Mouse (Mus musculus) myocyte (in vitro differentiated cells): ENCODE measurements around the gene Tmem43. TPM values are rescaled to one million over a fixed set of nuclear protein-coding genes. Genes with fewer than 3 reads are reported as not detected.
A peak's percentile ranks its signal among the peaks of the same experiment; 100 is the strongest.

Source experiments
- H3K27me3 ChIP-seq: one replicate; pipeline ENCODE4 v1.6.1; 2011; ENCODE audit not compliant: control insufficient read depth, insufficient read depth, insufficient read length
- H3K36me3 ChIP-seq: one replicate; pipeline ENCODE4 v1.6.1; 2011; ENCODE audit not compliant: control insufficient read depth, insufficient read depth
- H3K4me2 ChIP-seq: one replicate; pipeline ENCODE4 v1.6.1; 2011; ENCODE audit warnings: low read depth, control low read depth
- H3K4me3 ChIP-seq: one replicate; pipeline ENCODE4 v1.5.1; 2011; ENCODE audit warnings: mild to moderate bottlenecking, control low read depth, moderate library complexity
- H3K79me2 ChIP-seq: one replicate; pipeline ENCODE4 v1.6.1; 2011; ENCODE audit not compliant: control insufficient read depth, insufficient read depth
- H3ac ChIP-seq: one replicate; pipeline ENCODE4 v1.6.1; 2011; ENCODE audit not compliant: control insufficient read depth, insufficient read length
- CEBPB ChIP-seq: IDR thresholded peaks from 2 replicates; pipeline ENCODE4 v1.6.1; 2011; ENCODE audit warnings: mild to moderate bottlenecking, moderate library complexity; ENCODE audit not compliant: poor library complexity, insufficient read depth, severe bottlenecking
- E2F4 ChIP-seq: IDR thresholded peaks from one replicate; pipeline ENCODE4 v1.6.1; 2011; ENCODE audit warnings: mild to moderate bottlenecking, control low read depth, moderate library complexity; ENCODE audit not compliant: insufficient read depth
- MAX ChIP-seq: IDR thresholded peaks from one replicate; pipeline ENCODE4 v1.6.1; 2011; ENCODE audit warnings: low read depth, mild to moderate bottlenecking, control low read depth
- MYOD1 ChIP-seq, 3 experiments: IDR thresholded peaks; one replicate each; pipeline ENCODE4 v1.6.1; 2011; ENCODE audit warnings: control low read depth in 2 of 3, low read depth in 2 of 3, mild to moderate bottlenecking in 2 of 3, moderate library complexity in 1 of 3; ENCODE audit not compliant: insufficient read length in 2 of 3, control insufficient read depth in 1 of 3
- MYOG ChIP-seq, 3 experiments: IDR thresholded peaks; one replicate each; pipeline ENCODE4 v1.6.1; 2011; ENCODE audit warnings: control low read depth in 2 of 3, low read depth in 2 of 3, mild to moderate bottlenecking in 2 of 3; ENCODE audit not compliant: insufficient read length in 2 of 3, control insufficient read depth in 1 of 3, insufficient read depth in 1 of 3
- POLR2A ChIP-seq: IDR thresholded peaks from one replicate; pipeline ENCODE4 v1.6.1; 2011; ENCODE audit warnings: low read depth, mild to moderate bottlenecking, control low read depth, moderate library complexity; ENCODE audit not compliant: insufficient read length
- POLR2AphosphoS2 ChIP-seq: IDR thresholded peaks from one replicate; pipeline ENCODE4 v1.6.1; 2011; ENCODE audit warnings: low read depth, control low read depth; ENCODE audit not compliant: insufficient read length
- REST ChIP-seq: IDR thresholded peaks from one replicate; pipeline ENCODE4 v1.6.1; 2011; ENCODE audit warnings: mild to moderate bottlenecking, control low read depth, moderate library complexity; ENCODE audit not compliant: insufficient read depth, insufficient read length
- SRF ChIP-seq: IDR thresholded peaks from one replicate; pipeline ENCODE4 v1.6.1; 2011; ENCODE audit warnings: low read depth; ENCODE audit not compliant: control insufficient read depth, insufficient read length
- TCF12 ChIP-seq: IDR thresholded peaks from one replicate; pipeline ENCODE4 v1.6.1; 2011; ENCODE audit warnings: mild to moderate bottlenecking, control low read depth; ENCODE audit not compliant: poor library complexity, insufficient read depth, severe bottlenecking
- TCF3 ChIP-seq: IDR thresholded peaks from one replicate; pipeline ENCODE4 v1.6.1; 2011; ENCODE audit warnings: low read depth, control low read depth; ENCODE audit not compliant: insufficient read length
- USF1 ChIP-seq: IDR thresholded peaks from one replicate; pipeline ENCODE4 v1.6.1; 2011; ENCODE audit warnings: low read depth, mild to moderate bottlenecking, control low read depth, moderate library complexity
- polyA plus RNA-seq: library from polyadenylated mRNA; unstranded; fragments of >200 nt; fragmentation: generic; extraction: Trizol; gene quantifications from one replicate; pipeline ENCODE4 v1.2.1, GENCODE M21; 2012; ENCODE audit warnings: missing spikeins

Tmem43 gene
- polyA plus RNA-seq, 1 experiment = 84.1 TPM

GRCm38 (mm10) chr6:91532661-91533060 lies 59.2 kb downstream of the Tmem43 start:
- no peaks in the 10 kb centered on the region for H3K36me3 ChIP-seq
- no peak overlapping the region for H3K4me3 ChIP-seq
- no peaks in the 10 kb centered on the region for H3K27me3 ChIP-seq
- no peaks in the 10 kb centered on the region for H3K79me2 ChIP-seq
- TF ChIP-seq CEBPB (no peak), TCF3 (no peak), POLR2A (no peak), REST (no peak), E2F4 (no peak), POLR2AphosphoS2 (no peak)
- no peak overlapping the region for H3ac ChIP-seq
- H3K4me2 ChIP-seq = no peak overlapping the region

- Histone ChIP-seq H3K4me3 (no peak overlapping the region), H3K36me3 (no peaks in the 10 kb centered on the region), H3K27me3 (no peaks in the 10 kb centered on the region), H3K4me2 (no peak overlapping the region), H3K79me2 (no peaks in the 10 kb centered on the region), H3ac (no peak overlapping the region)
- TF ChIP-seq MYOG (IDR thresholded peaks at IDR 0.05; ENCODE audit: control insufficient read depth in 1 of 3, insufficient read depth in 1 of 3, insufficient read length in 2 of 3, low read depth in 2 of 3) = no peak
- no peak for TF ChIP-seq MAX
- no peak for TF ChIP-seq TCF12
- no peak for TF ChIP-seq TCF3
- TF ChIP-seq REST = no peak
- no peak for TF ChIP-seq SRF
- no peak for TF ChIP-seq POLR2AphosphoS2
Measured at GRCm38 (mm10) chr6:91533359-91533758, 59.9 kb downstream of the Tmem43 start.

- Histone ChIP-seq H3K4me3 (no peak overlapping the region), H3K4me2 (peak overlapping the region; percentile 4), H3K27me3 (no peaks in the 10 kb centered on the region), H3K79me2 (no peaks in the 10 kb centered on the region), H3K36me3 (no peaks in the 10 kb centered on the region), H3ac (no peak overlapping the region)
- TF ChIP-seq POLR2AphosphoS2 (no peak), CEBPB (no peak), MYOG (IDR thresholded peaks at IDR 0.05; ENCODE audit: control insufficient read depth in 1 of 3, insufficient read depth in 1 of 3, insufficient read length in 2 of 3, low read depth in 2 of 3) (no peak), REST (no peak), E2F4 (no peak), MAX (no peak), TCF3 (no peak)
Measured at GRCm38 (mm10) chr6:91533771-91534170, 60.3 kb downstream of the Tmem43 start.

- TF ChIP-seq MYOG (IDR thresholded peaks at IDR 0.05; ENCODE audit: control insufficient read depth in 1 of 3, insufficient read depth in 1 of 3, insufficient read length in 2 of 3, low read depth in 2 of 3) = no peak
- TF ChIP-seq USF1 = no peak
- no peak for TF ChIP-seq TCF12
- TF ChIP-seq MYOD1 (IDR thresholded peaks at IDR 0.05; ENCODE audit: control insufficient read depth in 1 of 3, insufficient read length in 2 of 3, low read depth in 2 of 3) = no peak
- TF ChIP-seq MAX = no peak
- no peak for TF ChIP-seq TCF3
- TF ChIP-seq SRF = no peak
- TF ChIP-seq POLR2AphosphoS2 = no peak
- TF ChIP-seq E2F4 = no peak
- TF ChIP-seq CEBPB = no peak
- no peak for TF ChIP-seq POLR2A
- no peak for TF ChIP-seq REST
- H3ac ChIP-seq = no peak overlapping the region
- H3K36me3 ChIP-seq = no peaks in the 10 kb centered on the region
- no peaks in the 10 kb centered on the region for H3K27me3 ChIP-seq
- no peaks in the 10 kb centered on the region for H3K79me2 ChIP-seq
- no peak overlapping the region for H3K4me3 ChIP-seq
- H3K4me2 ChIP-seq = peak overlapping the region; percentile 4
Measured at GRCm38 (mm10) chr6:91534268-91534667, 60.8 kb downstream of the Tmem43 start.

- Histone ChIP-seq H3K36me3 (no peaks in the 10 kb centered on the region), H3K27me3 (no peaks in the 10 kb centered on the region)
- TF ChIP-seq MYOD1 (IDR thresholded peaks at IDR 0.05; ENCODE audit: control insufficient read depth in 1 of 3, insufficient read length in 2 of 3, low read depth in 2 of 3) (no peak), SRF (no peak)
Measured at GRCm38 (mm10) chr6:91535231-91535630, 61.7 kb downstream of the Tmem43 start.

More at GRCm38 (mm10) chr6:91535231-91535630, 61.7 kb downstream of the Tmem43 start:
- Histone ChIP-seq H3K4me3 (no peak overlapping the region), H3ac (no peak overlapping the region), H3K79me2 (no peaks in the 10 kb centered on the region), H3K4me2 (no peak overlapping the region)
